Mouse (Mus musculus) forebrain, embryonic 16.5 days (tissue): Measurements from ENCODE around the gene Cpne4. TPM values are rescaled to one million over a fixed set of nuclear protein-coding genes. Genes with fewer than 3 reads are reported as not detected.
A peak's percentile ranks its signal among the peaks of the same experiment; 100 is the strongest.

ENCODE experiments used
- ATAC-seq: fragments of 200-750 bp; cut with Nextera tagmentation; 2 replicates; pipeline ENCODE4 v1.8.0; 2017; ENCODE audit warnings: mild to moderate bottlenecking, moderate library complexity
- H3K27ac ChIP-seq: fragments of 300-500 bp; sonication (generic); 2 replicates; pipeline ENCODE4 v1.5.1; 2014; ENCODE audit warnings: low read length, control low read depth
- H3K27me3 ChIP-seq: fragments of 300-500 bp; sonication (generic); replicated peaks from 2 replicates; pipeline ENCODE4 v1.6.1; 2014; ENCODE audit warnings: low read length; ENCODE audit not compliant: control insufficient read depth, insufficient read depth
- H3K36me3 ChIP-seq: fragments of 300-500 bp; sonication (generic); 2 replicates; pipeline ENCODE4 v1.6.1; 2014; ENCODE audit not compliant: control insufficient read depth, insufficient read depth
- H3K4me1 ChIP-seq: fragments of 300-500 bp; sonication (generic); replicated peaks from 2 replicates; pipeline ENCODE4 v1.6.1; 2014; ENCODE audit warnings: low read length; ENCODE audit not compliant: control insufficient read depth, insufficient read depth
- H3K4me2 ChIP-seq: fragments of 300-500 bp; sonication (generic); 2 replicates; pipeline ENCODE4 v1.6.1; 2014; ENCODE audit warnings: mild to moderate bottlenecking, low read length, control low read depth
- H3K4me3 ChIP-seq: fragments of 300-500 bp; sonication (generic); replicated peaks from 2 replicates; pipeline ENCODE4 v1.5.1; 2014; ENCODE audit warnings: mild to moderate bottlenecking, low read length, control low read depth
- H3K9ac ChIP-seq: fragments of 300-500 bp; sonication (generic); replicated peaks from 2 replicates; pipeline ENCODE4 v1.6.1; 2014; ENCODE audit warnings: low read depth, low read length, control low read depth
- H3K9me3 ChIP-seq: fragments of 300-500 bp; sonication (generic); 2 replicates; pipeline ENCODE4 v1.6.1; 2016; ENCODE audit warnings: low read length; ENCODE audit not compliant: control insufficient read depth
- WGBS: fragments of 180-500 bp; shearing (Covaris S2); extraction: QIAGEN DNeasy Blood & Tissue Kit; methylation state at CpG from one replicate; pipeline ENCODE4 v1.1.7; 2014; 5-methylcytosine and 5-hydroxymethylcytosine counted together
- polyA plus RNA-seq: library from polyadenylated mRNA; unstranded; fragments of >200 nt; fragmentation: Nextera tagmentation; extraction: Ambion mirVana; gene quantifications from 2 replicates; pipeline ENCODE4 v1.2.1, GENCODE M21; 2015

Gene Cpne4
- polyA plus RNA-seq, 1 experiment from 2014 or later = 21.7 TPM

- H3K9me3 ChIP-seq = no peaks in the 10 kb centered on the region
- no peaks in the 10 kb centered on the region for H3K36me3 ChIP-seq
- H3K9ac ChIP-seq = no peak overlapping the region
- no peak overlapping the region for H3K4me2 ChIP-seq
- 52% methylated on average over 3 of the region's 3 CpGs for WGBS
- no peak overlapping the region for H3K27ac ChIP-seq
- H3K27me3 ChIP-seq = no peaks in the 10 kb centered on the region
- H3K4me3 ChIP-seq = no peak overlapping the region
- no peak for ATAC-seq
- H3K4me1 ChIP-seq = no peaks in the 10 kb centered on the region
Measured at GRCm38 (mm10) chr9:104828646-104829045, 281.6 kb downstream of the Cpne4 start.

DNA sequence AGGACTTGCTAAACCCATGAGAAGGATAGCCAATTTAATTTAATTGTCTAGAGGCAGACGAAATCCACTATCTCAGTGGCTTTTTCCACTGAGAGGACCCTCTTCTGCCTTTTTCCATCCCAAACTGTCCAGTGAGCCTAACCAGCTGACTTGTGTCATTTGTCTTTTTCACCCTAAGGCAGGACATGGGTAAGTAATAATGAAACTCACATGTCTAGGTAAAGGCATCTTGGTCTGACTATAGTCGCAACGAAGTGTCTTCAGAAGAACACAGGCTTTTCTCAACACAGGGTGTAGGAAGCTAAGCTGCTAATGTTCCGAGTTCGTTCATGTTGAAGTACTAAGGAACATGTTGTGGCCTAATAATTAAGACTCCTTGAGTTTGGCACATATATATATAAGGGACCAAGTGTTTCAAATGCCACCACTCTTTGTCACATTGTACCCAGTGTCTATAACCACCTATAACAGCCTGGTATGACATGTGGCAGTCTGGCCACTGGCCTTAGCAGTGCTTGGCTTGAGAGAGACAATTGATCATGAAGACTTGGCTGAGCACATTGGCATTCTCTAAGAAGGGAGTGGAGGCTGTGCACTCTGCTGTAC, 286.0 kb downstream of the Cpne4 start:
- WGBS = 95% methylated on average over 5 of the region's 5 CpGs
- no peaks in the 10 kb centered on the region for H3K4me1 ChIP-seq
- ATAC-seq = no peak

GRCm38 (mm10) chr9:104837931-104838330, 290.8 kb downstream of the Cpne4 start:
- Histone ChIP-seq H3K9ac (no peak overlapping the region), H3K27me3 (no peaks in the 10 kb centered on the region), H3K4me2 (no peak overlapping the region), H3K9me3 (no peaks in the 10 kb centered on the region), H3K36me3 (no peaks in the 10 kb centered on the region), H3K4me3 (no peak overlapping the region), H3K27ac (no peak overlapping the region), H3K4me1 (0 out of 2 replicates have a peak, but pooled peaks cover 2% of the 10 kb centered on the region)
- no peak for ATAC-seq
- WGBS = 13% methylated on average over 1 of the region's 1 CpGs

More for the DNA sequence above, 286.0 kb downstream of the Cpne4 start:
- Histone ChIP-seq H3K9ac (no peak overlapping the region), H3K9me3 (no peaks in the 10 kb centered on the region), H3K4me3 (no peak overlapping the region), H3K27ac (no peak overlapping the region), H3K27me3 (no peaks in the 10 kb centered on the region), H3K4me2 (no peak overlapping the region), H3K36me3 (no peaks in the 10 kb centered on the region)

- Histone ChIP-seq H3K36me3 (no peaks in the 10 kb centered on the region), H3K4me3 (no peak overlapping the region), H3K9me3 (no peaks in the 10 kb centered on the region), H3K27me3 (no peaks in the 10 kb centered on the region), H3K4me2 (no peak overlapping the region), H3K4me1 (0 out of 2 replicates have a peak, but pooled peaks cover 2% of the 10 kb centered on the region), H3K9ac (no peak overlapping the region), H3K27ac (peak overlapping the region; percentile 61)
- 38% methylated on average over 1 of the region's 1 CpGs for WGBS
- ATAC-seq = peak; percentile 67
Measured at GRCm38 (mm10) chr9:104841278-104841677, 294.2 kb downstream of the Cpne4 start.

DNA sequence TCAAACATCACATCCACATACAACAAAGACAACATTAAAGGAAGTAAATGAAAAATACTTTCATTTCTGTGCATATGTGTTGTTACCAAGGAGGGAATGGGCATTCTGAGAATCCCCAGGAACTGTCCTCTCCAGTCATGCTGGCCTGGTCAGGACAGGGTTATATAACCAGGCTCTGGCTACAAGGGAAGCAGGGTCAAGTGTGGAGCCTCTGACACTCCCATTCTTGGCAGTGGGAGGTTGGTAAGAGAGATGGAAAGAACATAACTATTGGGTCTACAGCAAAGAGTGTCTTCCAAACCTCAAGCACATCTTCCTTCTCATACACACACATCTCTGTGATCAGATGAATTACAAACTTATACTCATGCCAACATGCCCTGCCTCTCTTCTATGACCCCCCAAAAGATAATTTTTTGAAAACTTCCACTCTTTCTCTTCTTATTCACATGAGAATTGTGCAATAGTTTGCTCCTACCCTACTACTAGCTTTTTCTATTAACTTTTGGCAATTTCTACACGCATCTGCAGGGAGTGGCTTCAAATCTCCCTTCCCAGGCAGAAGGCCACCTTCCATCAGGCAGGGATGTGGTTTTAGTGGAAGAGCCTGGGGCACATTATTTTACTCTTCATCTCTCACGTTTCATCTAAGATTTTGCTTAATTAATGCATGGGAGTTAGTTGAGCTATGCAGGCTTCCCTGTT, 298.3 kb downstream of the Cpne4 start:
- H3K9me3 ChIP-seq = no peaks in the 10 kb centered on the region
- H3K4me1 ChIP-seq = 0 out of 2 replicates have a peak, but pooled peaks cover 2% of the 10 kb centered on the region
- H3K4me2 ChIP-seq = no peak overlapping the region
- no peak for ATAC-seq
- H3K36me3 ChIP-seq = no peaks in the 10 kb centered on the region
- 77% methylated on average over 2 of the region's 2 CpGs for WGBS
- H3K4me3 ChIP-seq = no peak overlapping the region
- no peak overlapping the region for H3K9ac ChIP-seq
- H3K27me3 ChIP-seq = no peaks in the 10 kb centered on the region
- no peak overlapping the region for H3K27ac ChIP-seq

DNA sequence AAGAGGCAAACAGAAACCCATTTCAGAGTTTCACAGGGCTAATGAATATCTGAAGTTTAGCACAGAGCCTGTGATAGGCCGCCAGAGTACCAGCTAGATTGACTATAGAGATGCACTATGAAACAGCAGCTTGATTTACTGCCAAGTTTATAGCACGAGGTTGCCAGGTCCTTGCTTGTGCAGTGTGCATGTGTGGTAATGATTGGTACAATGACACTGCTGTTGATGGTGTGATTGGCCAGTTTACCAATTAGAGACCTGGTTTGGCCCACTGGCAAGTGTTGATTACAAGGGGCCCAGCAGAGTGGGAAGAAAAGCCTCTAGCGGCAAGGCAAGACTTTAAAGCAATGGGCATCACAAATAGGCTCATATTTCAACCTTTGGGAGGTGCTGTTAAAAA, 306.6 kb downstream of the Cpne4 start:
- no peak overlapping the region for H3K4me3 ChIP-seq
- no peaks in the 10 kb centered on the region for H3K36me3 ChIP-seq
- no peaks in the 10 kb centered on the region for H3K9me3 ChIP-seq
- H3K9ac ChIP-seq = no peak overlapping the region
- H3K27ac ChIP-seq = no peak overlapping the region
- no peak overlapping the region for H3K4me2 ChIP-seq
- H3K27me3 ChIP-seq = no peaks in the 10 kb centered on the region
- WGBS = 23% methylated on average over 3 of the region's 3 CpGs
- peak; percentile 98 for ATAC-seq
- no peaks in the 10 kb centered on the region for H3K4me1 ChIP-seq

GRCm38 (mm10) chr9:104854245-104854921, 307.3 kb downstream of the Cpne4 start:
- no peak overlapping the region for H3K9ac ChIP-seq
- WGBS = 43% methylated on average over 6 of the region's 6 CpGs

GRCm38 (mm10) chr9:104865830-104866229, 318.7 kb downstream of the Cpne4 start:
- no peaks in the 10 kb centered on the region for H3K36me3 ChIP-seq
- no peaks in the 10 kb centered on the region for H3K9me3 ChIP-seq
- 100% methylated on average over 1 of the region's 1 CpGs for WGBS
- H3K27me3 ChIP-seq = no peaks in the 10 kb centered on the region
- H3K4me3 ChIP-seq = no peak overlapping the region
- ATAC-seq = no peak
- H3K4me1 ChIP-seq = no peaks in the 10 kb centered on the region
- H3K27ac ChIP-seq = no peak overlapping the region
- H3K9ac ChIP-seq = no peak overlapping the region
- no peak overlapping the region for H3K4me2 ChIP-seq

More at GRCm38 (mm10) chr9:104854245-104854921, 307.3 kb downstream of the Cpne4 start:
- H3K4me2 ChIP-seq = no peak overlapping the region
- H3K4me3 ChIP-seq = no peak overlapping the region
- no peaks in the 10 kb centered on the region for H3K27me3 ChIP-seq
- H3K4me1 ChIP-seq = no peaks in the 10 kb centered on the region
- no peaks in the 10 kb centered on the region for H3K36me3 ChIP-seq
- no peaks in the 10 kb centered on the region for H3K9me3 ChIP-seq
- no peak overlapping the region for H3K27ac ChIP-seq
- ATAC-seq = peak; percentile 90

DNA sequence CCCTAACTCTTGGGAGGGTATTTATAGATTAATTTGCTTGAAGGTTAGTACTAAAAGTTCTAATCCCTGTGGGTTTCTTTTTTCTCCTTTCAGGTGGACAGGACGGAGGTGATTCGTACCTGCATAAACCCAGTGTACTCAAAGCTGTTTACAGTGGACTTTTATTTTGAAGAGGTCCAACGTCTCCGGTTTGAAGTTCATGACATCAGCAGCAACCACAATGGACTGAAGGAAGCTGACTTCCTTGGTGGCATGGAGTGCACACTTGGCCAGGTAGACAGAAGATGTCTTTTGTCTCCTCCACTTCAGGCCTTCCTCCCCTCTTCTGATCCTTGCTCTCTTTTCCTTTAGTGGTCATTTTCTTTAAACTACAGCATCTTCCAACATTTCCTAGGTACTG, 325.5 kb downstream of the Cpne4 start:
- Histone ChIP-seq H3K4me2 (no peak overlapping the region), H3K27ac (no peak overlapping the region), H3K4me3 (no peak overlapping the region), H3K9ac (no peak overlapping the region), H3K27me3 (no peaks in the 10 kb centered on the region), H3K36me3 (no peaks in the 10 kb centered on the region), H3K4me1 (no peaks in the 10 kb centered on the region), H3K9me3 (no peaks in the 10 kb centered on the region)
- no peak for ATAC-seq
- 84% methylated on average over 4 of the region's 4 CpGs for WGBS
